Mouse (Mus musculus) inflammation-experienced regulatory T-cells, adult 6 months (primary cell): Measurements from ENCODE around the gene Hapln1. TPM values are rescaled to one million over a fixed set of nuclear protein-coding genes. Genes with fewer than 3 reads are reported as not detected.

ENCODE experiments used
- ATAC-seq: one replicate; pipeline ENCODE4 v1.8.0; 2017
- polyA plus RNA-seq, 3 experiments: library from polyadenylated mRNA; unstranded; fragments of 100-300 nt; shearing (Covaris generic); gene quantifications; one replicate each; pipeline ENCODE4 v1.2.1; 2017

Gene Hapln1
- polyA plus RNA-seq, 3 experiments from 2014 or later, result 0.12 to 2.3 TPM; not detected in 1

DNA sequence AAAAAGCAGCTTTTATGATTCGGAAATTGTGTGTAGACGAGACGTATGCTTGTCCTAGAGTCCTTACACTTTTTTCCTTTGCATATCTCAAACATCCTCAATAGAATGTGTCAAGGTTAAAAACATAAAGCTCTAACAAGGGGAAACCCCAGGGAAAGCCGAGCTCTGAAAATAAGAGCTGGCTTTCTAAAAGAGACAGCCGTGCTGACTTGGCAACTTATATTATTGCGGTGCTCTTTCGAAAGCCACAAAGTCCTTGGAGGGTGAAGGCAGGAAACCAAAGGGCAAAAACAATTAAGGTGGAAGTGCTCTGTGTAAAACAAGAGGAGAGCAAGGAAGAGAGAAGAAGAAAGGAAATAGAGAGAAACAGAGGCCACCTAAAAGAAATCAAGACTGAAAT, 60.9 kb downstream of the Hapln1 start:
- peak; percentile 35 for ATAC-seq

DNA sequence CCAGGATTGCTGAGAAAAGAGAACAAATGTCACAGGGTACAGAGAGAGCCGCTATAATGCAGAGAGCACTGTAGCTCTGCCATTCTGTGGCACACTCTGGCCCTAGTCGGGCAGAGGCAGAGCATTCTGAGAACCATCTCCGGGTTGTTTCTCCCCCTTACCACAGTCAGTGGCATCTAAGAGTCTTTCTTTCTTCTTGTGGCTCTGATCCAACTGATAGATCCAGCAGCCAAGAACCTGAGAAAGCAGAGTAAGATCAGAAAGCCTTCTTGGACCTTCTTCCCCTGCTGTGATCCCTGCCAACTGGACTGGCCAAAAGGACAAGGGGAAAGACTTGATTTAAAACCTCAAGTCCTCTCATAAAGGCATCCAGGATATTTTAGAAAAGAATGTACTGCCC, 63.7 kb downstream of the Hapln1 start:
- ATAC-seq, result no peak

DNA sequence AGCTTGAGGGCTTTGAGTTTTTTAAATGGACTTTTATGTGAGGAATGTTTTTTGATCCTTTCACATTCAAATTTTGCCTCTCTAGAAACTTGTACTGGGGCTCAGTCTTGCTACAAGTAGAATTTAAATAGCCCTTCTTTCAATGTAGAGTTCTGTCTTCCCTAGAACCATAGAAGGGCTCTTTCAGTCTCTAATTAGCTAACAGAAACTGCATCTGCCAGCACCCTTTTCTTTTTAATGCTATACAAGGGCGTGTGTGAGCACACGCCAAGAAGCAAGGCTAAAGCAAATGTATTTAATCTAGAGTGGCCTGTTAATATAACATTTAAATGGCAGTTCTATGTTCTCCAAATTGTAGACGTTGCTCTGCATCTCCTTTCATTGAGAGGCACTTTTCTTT, 67.8 kb downstream of the Hapln1 start:
- no peak for ATAC-seq

- no peak for ATAC-seq
Observed at GRCm38 (mm10) chr13:89619064-89619463, 79.5 kb downstream of the Hapln1 start.

DNA sequence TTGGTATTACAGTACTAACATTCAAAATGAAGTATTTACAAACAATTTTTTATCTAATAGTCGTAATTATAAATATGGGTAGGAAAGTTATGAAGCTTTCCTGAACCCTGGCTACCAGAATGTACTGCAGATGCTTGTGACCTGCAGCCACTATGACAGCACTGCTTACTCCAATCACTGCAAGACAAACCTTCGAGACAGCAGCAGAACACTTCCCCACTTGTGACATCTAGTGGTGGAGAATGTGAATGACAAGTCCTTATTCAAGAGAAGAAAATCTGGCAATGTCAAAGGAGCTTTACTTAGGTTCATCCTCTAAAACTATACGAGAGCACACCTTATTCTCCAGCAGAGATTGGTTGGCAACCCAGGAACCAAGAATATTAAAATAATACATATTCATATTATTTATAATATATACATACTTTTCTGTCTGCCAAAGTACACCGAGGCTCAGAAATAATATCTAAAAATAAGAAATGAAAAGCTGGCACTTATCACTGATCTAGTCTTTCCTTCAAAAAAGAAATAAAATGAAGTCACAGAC, 94.6 kb downstream of the Hapln1 start:
- ATAC-seq, result peak; percentile 74

GRCm38 (mm10) chr13:89637012-89637411, 97.4 kb downstream of the Hapln1 start:
- ATAC-seq, result no peak

GRCm38 (mm10) chr13:89645589-89645988, 106.0 kb downstream of the Hapln1 start:
- no peak for ATAC-seq

- no peak for ATAC-seq
Observed at GRCm38 (mm10) chr13:89652773-89653172, 113.2 kb downstream of the Hapln1 start.

- ATAC-seq, result no peak
Observed at GRCm38 (mm10) chr13:89653279-89653678, 113.7 kb downstream of the Hapln1 start.

DNA sequence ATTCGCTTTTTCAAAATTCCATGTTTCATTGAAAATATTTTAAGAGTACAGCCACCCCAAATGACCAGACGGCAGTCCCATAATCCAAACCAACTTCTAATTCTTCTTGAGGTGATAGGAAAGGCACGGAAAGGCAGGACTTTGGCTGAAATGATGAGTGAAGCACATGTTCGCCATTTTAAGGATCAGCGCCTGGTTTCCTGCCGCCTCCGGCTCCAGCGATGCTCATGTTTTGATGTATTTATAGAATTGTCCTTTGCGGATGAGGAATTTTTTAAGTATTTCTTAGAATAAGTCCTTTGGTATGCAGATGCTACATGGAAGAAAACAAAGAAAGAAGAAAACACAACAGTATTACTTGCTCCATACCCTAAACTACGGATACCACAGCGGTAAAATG, 117.5 kb downstream of the Hapln1 start:
- ATAC-seq, result no peak

Other genes with a start within 250 kb of the Hapln1 start
- gene Vcan, start 202.7 kb downstream of the Hapln1 start, polyA plus RNA-seq, result under 1 TPM; 0.04 to 0.47 (median 0.29) TPM